Mouse (Mus musculus) lung, adult 2 months (tissue): ENCODE measurements around the gene Cbx6.

Source experiments
- CTCF ChIP-seq: fragments of 200-500 bp; IDR thresholded peaks from 2 replicates; pipeline ENCODE4 v1.5.1; 2011; ENCODE audit warnings: mild to moderate bottlenecking, low read length, control low read depth; ENCODE audit not compliant: insufficient read depth
- POLR2A ChIP-seq: fragments of 200-500 bp; IDR thresholded peaks from 2 replicates; pipeline ENCODE4 v1.6.1; 2011; ENCODE audit warnings: low read depth, mild to moderate bottlenecking, control low read depth, low read length, borderline replicate concordance; ENCODE audit errors: extremely low read depth

- no peak for TF ChIP-seq POLR2A
- peak; percentile 92 for TF ChIP-seq CTCF
Measured at GRCm38 (mm10) chr15:79832064-79832900, 2.2 kb downstream of the Cbx6 start.
